Mouse (Mus musculus) MEL (cell line): ENCODE results near the gene Smad1. TPM values are rescaled to one million over a fixed set of nuclear protein-coding genes. Genes with fewer than 3 reads are reported as not detected.

Source experiments
- DNase-seq: peaks from one replicate; pipeline ENCODE4 v3.0.0; 2011; ENCODE audit warnings: low read depth, low spot score
- H3K27ac ChIP-seq: 2 replicates; pipeline ENCODE4 v1.5.1; 2012; ENCODE audit warnings: low read depth, mild to moderate bottlenecking, control low read depth, low read length, moderate library complexity; ENCODE audit not compliant: control insufficient read depth
- H3K27me3 ChIP-seq, 2 experiments: fragments of 150-350 bp in 1 of 2; sonication (generic) in 1 of 2; 2 replicates each; pipeline ENCODE4 v1.6.1; 2012; ENCODE audit warnings: low read length in 2 of 2, mild to moderate bottlenecking in 2 of 2, improper control_type of control experiment in 1 of 2, moderate library complexity in 1 of 2; ENCODE audit not compliant: insufficient read depth in 2 of 2, control insufficient read depth in 1 of 2
- H3K36me3 ChIP-seq, 2 experiments: 2 replicates each; pipeline ENCODE4 v1.6.1; 2012 to 2014; ENCODE audit warnings: low read length in 2 of 2, improper control_type of control experiment in 1 of 2, inconsistent platforms in 1 of 2, mild to moderate bottlenecking in 1 of 2; ENCODE audit not compliant: insufficient read depth in 2 of 2, control insufficient read depth in 1 of 2
- H3K4me1 ChIP-seq, 2 experiments: fragments of 150-350 bp in 1 of 2; sonication (generic) in 1 of 2; 2 replicates each; pipeline ENCODE4 v1.6.1; 2012; ENCODE audit warnings: low read length in 2 of 2, improper control_type of control experiment in 1 of 2, mild to moderate bottlenecking in 1 of 2; ENCODE audit not compliant: insufficient read depth in 2 of 2, control insufficient read depth in 1 of 2
- H3K4me3 ChIP-seq, 2 experiments: fragments of 150-350 bp in 1 of 2; sonication (generic) in 1 of 2; 2 replicates each; pipeline ENCODE4 v1.5.1; 2012; ENCODE audit warnings: low read depth in 2 of 2, low read length in 2 of 2, mild to moderate bottlenecking in 2 of 2, moderate library complexity in 2 of 2, control low read depth in 1 of 2, improper control_type of control experiment in 1 of 2; ENCODE audit not compliant: control insufficient read depth in 1 of 2, insufficient read depth in 1 of 2
- H3K79me2 ChIP-seq: 2 replicates; pipeline ENCODE4 v1.6.1; 2012; ENCODE audit warnings: mild to moderate bottlenecking, low read length, moderate library complexity; ENCODE audit not compliant: control insufficient read depth, poor library complexity, insufficient read depth
- H3K9ac ChIP-seq: 2 replicates; pipeline ENCODE4 v1.6.1; 2012; ENCODE audit warnings: low read depth, mild to moderate bottlenecking, control low read depth, low read length, moderate library complexity; ENCODE audit not compliant: control insufficient read depth, poor library complexity, severe bottlenecking
- H3K9me3 ChIP-seq: fragments of 150-350 bp; sonication (generic); replicated peaks from 2 replicates; pipeline ENCODE4 v1.6.1; 2012; ENCODE audit warnings: mild to moderate bottlenecking, low read length, improper control_type of control experiment, moderate library complexity; ENCODE audit not compliant: insufficient read depth
- CHD2 ChIP-seq: IDR thresholded peaks from 2 replicates; pipeline ENCODE4 v1.6.1; 2011; ENCODE audit warnings: low read length, improper control_type of control experiment
- EP300 ChIP-seq, 2 experiments: IDR thresholded peaks; 2 replicates each; pipeline ENCODE4 v1.6.1; 2011; ENCODE audit warnings: improper control_type of control experiment in 2 of 2, low read length in 2 of 2, low read depth in 1 of 2, mild to moderate bottlenecking in 1 of 2
- HCFC1 ChIP-seq: IDR thresholded peaks from 2 replicates; pipeline ENCODE4 v1.6.1; 2012; ENCODE audit warnings: low read depth, mild to moderate bottlenecking, inconsistent platforms, low read length, improper control_type of control experiment, moderate library complexity
- MAX ChIP-seq: IDR thresholded peaks from 2 replicates; pipeline ENCODE4 v1.6.1; 2011; ENCODE audit warnings: low read length, improper control_type of control experiment
- MEF2A ChIP-seq: IDR thresholded peaks from 2 replicates; pipeline ENCODE4 v1.6.1; 2014; ENCODE audit warnings: low read depth, mild to moderate bottlenecking, inconsistent platforms, low read length, improper control_type of control experiment; ENCODE audit not compliant: poor library complexity, insufficient replicate concordance, severe bottlenecking; ENCODE audit errors: extremely low read depth
- MYB ChIP-seq: IDR thresholded peaks from 2 replicates; pipeline ENCODE4 v1.6.1; 2011; ENCODE audit warnings: mild to moderate bottlenecking, low read depth, low read length, improper control_type of control experiment
- NELFE ChIP-seq: IDR thresholded peaks from 2 replicates; pipeline ENCODE4 v1.6.1; 2011; ENCODE audit warnings: low read depth, low read length, improper control_type of control experiment
- POLR2AphosphoS2 ChIP-seq: IDR thresholded peaks from 2 replicates; pipeline ENCODE4 v1.6.1; 2011; ENCODE audit warnings: low read length, improper control_type of control experiment
- RAD21 ChIP-seq: IDR thresholded peaks from 2 replicates; pipeline ENCODE4 v1.6.1; 2011; ENCODE audit warnings: mild to moderate bottlenecking, low read depth, low read length, improper control_type of control experiment
- SIN3A ChIP-seq: IDR thresholded peaks from 2 replicates; pipeline ENCODE4 v1.6.1; 2012; ENCODE audit warnings: low read length, improper control_type of control experiment, inconsistent platforms
- TBP ChIP-seq: IDR thresholded peaks from 2 replicates; pipeline ENCODE4 v1.8.0; 2011; ENCODE audit warnings: low read depth, low read length, improper control_type of control experiment
- UBTF ChIP-seq: IDR thresholded peaks from 2 replicates; pipeline ENCODE4 v1.6.1; 2012; ENCODE audit warnings: low read depth, mild to moderate bottlenecking, inconsistent platforms, low read length, improper control_type of control experiment, moderate library complexity, borderline replicate concordance; ENCODE audit not compliant: insufficient read depth
- USF1 ChIP-seq: IDR thresholded peaks from 2 replicates; pipeline ENCODE4 v1.6.1; 2014; ENCODE audit warnings: low read depth, mild to moderate bottlenecking, inconsistent platforms, low read length, improper control_type of control experiment, moderate library complexity
- ZMIZ1 ChIP-seq: IDR thresholded peaks from 2 replicates; pipeline ENCODE4 v1.6.1; 2012; ENCODE audit warnings: low read depth, mild to moderate bottlenecking, inconsistent platforms, low read length, improper control_type of control experiment, moderate library complexity
- polyA plus RNA-seq, 2 experiments: library from polyadenylated mRNA; stranded (reverse) in 1 of 2; unstranded in 1 of 2; fragments of >175 nt in 1 of 2; fragments of >200 nt in 1 of 2; gene quantifications; 2 replicates each; pipeline versions ENCODE4 v1.2.1 to v1.2.4; 2012; ENCODE audit warnings: low replicate concordance in 2 of 2, low read depth in 1 of 2; ENCODE audit not compliant: insufficient read length in 2 of 2, insufficient read depth in 1 of 2, missing spikeins in 1 of 2
- total RNA-seq: library from RNA; depleted of rRNA; stranded (reverse); fragments of 300-350 nt; gene quantifications from 2 replicates; pipeline ENCODE4 v1.2.3, GENCODE M21; 2012

Smad1 gene
- total and polyA plus RNA-seq, 3 experiments, result 1.3 to 2.0 TPM; not detected in 1

DNA sequence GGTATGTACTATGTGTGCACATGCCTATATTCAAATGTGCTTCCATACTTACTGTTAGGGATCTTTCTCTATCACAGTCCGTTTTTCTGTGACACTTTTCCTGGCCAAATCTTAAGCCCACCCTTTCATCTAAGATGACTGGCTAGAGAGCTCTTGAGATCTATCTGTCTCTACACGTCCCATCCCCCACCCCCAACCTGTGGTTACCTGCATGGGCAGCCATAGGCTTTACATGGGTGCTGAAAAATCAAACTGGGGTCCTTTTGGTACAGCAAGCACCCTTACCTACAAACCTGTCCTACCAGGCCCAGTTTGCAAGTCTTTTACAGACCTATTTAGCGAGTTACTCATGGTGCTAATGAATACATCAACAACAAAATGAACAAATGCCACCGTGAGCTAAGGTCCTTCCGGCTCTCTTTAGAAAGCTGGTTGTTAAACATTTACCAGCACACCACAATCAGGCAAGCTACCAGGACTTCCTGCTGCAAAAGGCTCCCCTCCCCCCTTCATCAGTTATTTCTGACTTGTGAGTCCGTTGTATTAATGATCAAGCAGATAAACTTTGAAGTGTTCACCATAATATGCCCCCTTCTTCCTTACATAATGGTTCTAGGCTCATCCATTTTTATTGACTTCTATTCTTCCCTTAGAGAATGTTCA is 5.7 kb upstream of the Smad1 start:
- no peak overlapping the region for H3K9ac ChIP-seq
- no peak overlapping the region for H3K4me3 ChIP-seq
- H3K79me2 ChIP-seq, result no peaks in the 10 kb centered on the region
- no peak for TF ChIP-seq CHD2
- no peak for TF ChIP-seq USF1
- no peak for TF ChIP-seq NELFE
- no peak for TF ChIP-seq UBTF
- TF ChIP-seq RAD21, result no peak
- TF ChIP-seq MYB, result no peak
- no peak overlapping the region for H3K27ac ChIP-seq
- H3K27me3 ChIP-seq, result no peaks in the 10 kb centered on the region
- H3K36me3 ChIP-seq, result no peaks in the 10 kb centered on the region
- DNase-seq, result no peak
- no peaks in the 10 kb centered on the region for H3K9me3 ChIP-seq
- no peaks in the 10 kb centered on the region for H3K4me1 ChIP-seq

DNA sequence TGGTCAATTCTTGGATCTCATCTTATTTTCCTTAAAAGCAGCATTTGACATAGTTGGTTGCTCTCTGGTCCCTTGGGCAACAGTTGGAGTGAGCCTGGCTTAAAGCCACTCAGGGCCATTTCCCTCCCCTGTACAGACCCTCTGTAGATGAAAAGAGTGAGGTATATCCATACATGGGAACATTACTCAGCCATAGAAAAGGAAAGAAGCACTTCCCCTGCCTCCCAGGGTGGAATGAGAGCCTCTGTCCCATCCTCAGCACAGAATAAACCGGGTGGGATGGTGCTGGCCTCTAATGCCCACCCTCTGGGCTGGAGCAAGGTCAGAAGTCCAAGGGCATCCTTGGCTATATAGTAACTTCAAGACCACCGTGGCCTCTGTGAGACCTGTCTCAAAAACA is 1.4 kb upstream of the Smad1 start:
- H3K4me3 ChIP-seq, result no peak overlapping the region
- DNase-seq, result no peak
- H3K9ac ChIP-seq, result no peak overlapping the region
- no peaks in the 10 kb centered on the region for H3K36me3 ChIP-seq
- no peaks in the 10 kb centered on the region for H3K79me2 ChIP-seq
- H3K27ac ChIP-seq, result no peak overlapping the region
- no peaks in the 10 kb centered on the region for H3K27me3 ChIP-seq
- TF ChIP-seq SIN3A (no peak), EP300 (IDR thresholded peaks at IDR 0.05; ENCODE audit: low read depth in 1 of 2, low read length in 2 of 2) (no peak), TBP (no peak), UBTF (no peak), MAX (no peak), NELFE (no peak), HCFC1 (no peak), ZMIZ1 (no peak), POLR2AphosphoS2 (no peak)
- no peaks in the 10 kb centered on the region for H3K9me3 ChIP-seq
- 0 out of 4 replicates have a peak, but pooled peaks cover 0 to 5% of the 10 kb centered on the region in 2 experiments for H3K4me1 ChIP-seq

DNA sequence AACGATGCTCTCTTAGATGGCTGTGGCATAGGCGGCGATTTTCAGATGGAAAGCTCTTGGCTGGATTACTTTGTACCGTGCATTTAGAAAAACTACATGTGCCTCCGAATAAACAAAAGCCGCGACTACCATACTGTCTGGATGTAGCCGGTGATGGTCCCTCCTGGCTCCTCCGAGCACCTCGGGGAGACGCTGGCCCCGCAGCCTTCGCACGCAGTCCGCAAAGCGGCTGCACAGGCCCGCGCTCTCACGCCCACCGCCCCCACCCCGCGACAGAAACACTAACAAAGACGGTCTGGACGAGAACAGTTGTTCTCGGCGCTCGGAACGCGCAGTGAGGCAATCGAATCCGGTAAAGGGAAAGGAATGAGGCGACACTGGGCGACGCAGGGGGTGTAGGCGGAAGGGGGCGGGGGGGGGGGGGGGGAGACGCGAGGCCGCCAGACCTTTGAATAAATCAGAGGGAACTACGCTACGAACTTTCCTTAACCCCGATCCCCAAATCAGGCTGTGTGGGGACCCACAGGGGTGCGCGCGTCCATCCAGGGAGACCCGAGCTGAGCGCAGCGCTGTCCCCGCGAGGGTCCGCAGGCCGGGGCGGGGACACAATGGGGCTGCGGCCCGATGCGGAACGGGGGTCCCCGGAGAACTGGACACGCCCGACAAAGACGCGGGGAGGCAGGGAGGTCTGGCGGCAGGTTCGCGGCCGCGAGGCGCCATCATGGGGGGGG is 902 bp downstream of the Smad1 start:
- no peak for DNase-seq
- H3K27me3 ChIP-seq, result no peaks in the 10 kb centered on the region
- peaks cover 2 to 15% of the 10 kb centered on the region in 2 experiments; a peak in 3 of 4 replicates for H3K4me1 ChIP-seq
- H3K36me3 ChIP-seq, result peaks cover 0 to 7% of the 10 kb centered on the region in 2 experiments; a peak in 2 of 4 replicates
- H3K9me3 ChIP-seq, result no peaks in the 10 kb centered on the region
- no peak overlapping the region for H3K9ac ChIP-seq
- H3K27ac ChIP-seq, result no peak overlapping the region
- no peak overlapping the region for H3K4me3 ChIP-seq
- no peaks in the 10 kb centered on the region for H3K79me2 ChIP-seq
- TF ChIP-seq POLR2AphosphoS2 (no peak), MEF2A (no peak)
- TF ChIP-seq, all 39 proteins: peak for 0
